Mouse (Mus musculus) hindbrain, embryonic 15.5 days (tissue): Measurements from ENCODE around the gene Sh2d4b. TPM values are rescaled to one million over a fixed set of nuclear protein-coding genes. Genes with fewer than 3 reads are reported as not detected.
A peak's percentile ranks its signal among the peaks of the same experiment; 100 is the strongest.

Experiments used
- ATAC-seq: fragments of 200-750 bp; cut with Nextera tagmentation; 2 replicates; pipeline ENCODE4 v1.8.0; 2017; ENCODE audit warnings: low read depth, moderate number of reproducible peaks, moderate TSS enrichment; ENCODE audit not compliant: low FRiP score
- H3K27ac ChIP-seq: fragments of 300-500 bp; sonication (generic); replicated peaks from 2 replicates; pipeline ENCODE4 v1.5.1; 2015; ENCODE audit warnings: mild to moderate bottlenecking, inconsistent platforms
- H3K27me3 ChIP-seq: fragments of 300-500 bp; sonication (generic); 2 replicates; pipeline ENCODE4 v1.6.1; 2015; ENCODE audit warnings: control low read depth, inconsistent platforms
- H3K36me3 ChIP-seq: fragments of 300-500 bp; sonication (generic); 2 replicates; pipeline ENCODE4 v1.6.1; 2015; ENCODE audit warnings: control low read depth, inconsistent platforms
- H3K4me1 ChIP-seq: fragments of 300-500 bp; sonication (generic); replicated peaks from 2 replicates; pipeline ENCODE4 v1.6.1; 2015; ENCODE audit warnings: control low read depth, inconsistent platforms
- H3K4me2 ChIP-seq: fragments of 300-500 bp; sonication (generic); 2 replicates; pipeline ENCODE4 v1.6.1; 2015; ENCODE audit warnings: moderate library complexity, mild to moderate bottlenecking, inconsistent platforms
- H3K4me3 ChIP-seq: fragments of 300-500 bp; sonication (generic); 2 replicates; pipeline ENCODE4 v1.5.1; 2015; ENCODE audit warnings: mild to moderate bottlenecking, inconsistent platforms
- H3K9ac ChIP-seq: fragments of 300-500 bp; sonication (generic); 2 replicates; pipeline ENCODE4 v1.6.1; 2015; ENCODE audit warnings: inconsistent platforms
- H3K9me3 ChIP-seq: fragments of 300-500 bp; sonication (generic); 2 replicates; pipeline ENCODE4 v1.6.1; 2016; ENCODE audit warnings: control low read depth, inconsistent platforms
- WGBS: fragments of 180-500 bp; shearing (Covaris S2); methylation state at CpG from one replicate; pipeline ENCODE4 v1.1.7; 2015; 5-methylcytosine and 5-hydroxymethylcytosine counted together
- polyA plus RNA-seq: library from polyadenylated mRNA; unstranded; fragments of >200 nt; fragmentation: Nextera tagmentation; extraction: Ambion mirVana; gene quantifications from 2 replicates; pipeline ENCODE4 v1.2.1, GENCODE M21; 2015

Gene Sh2d4b
- polyA plus RNA-seq, result 0.56 and 1.2 TPM in 2 replicates

GRCm38 (mm10) chr14:40893196-40893595 lies at the start of gene Sh2d4b:
TSS of gene Sh2d4b (minus strand) at chr14:40893266.
- no peak within 1 kb of the TSS for H3K4me3 ChIP-seq
- H3K27me3 ChIP-seq, result no peaks in the 10 kb centered on the region
- no peak within 1 kb of the TSS for H3K27ac ChIP-seq
- peaks cover 9% of the 10 kb centered on the region for H3K4me1 ChIP-seq
- H3K9ac ChIP-seq, result no peak within 1 kb of the TSS
- H3K9me3 ChIP-seq, result no peaks in the 10 kb centered on the region
- WGBS, result 88% methylated on average over 3 of the region's 3 CpGs
- ATAC-seq, result no peak
- no peaks in the 10 kb centered on the region for H3K36me3 ChIP-seq
- no peak within 1 kb of the TSS for H3K4me2 ChIP-seq

- H3K4me1 ChIP-seq, result no peaks in the 10 kb centered on the region
- H3K4me2 ChIP-seq, result no peak overlapping the region
- ATAC-seq, result no peak
- H3K36me3 ChIP-seq, result no peaks in the 10 kb centered on the region
- H3K27ac ChIP-seq, result no peak overlapping the region
- no peaks in the 10 kb centered on the region for H3K9me3 ChIP-seq
- no peaks in the 10 kb centered on the region for H3K27me3 ChIP-seq
- 86% methylated on average over 2 of the region's 2 CpGs for WGBS
- H3K9ac ChIP-seq, result no peak overlapping the region
- H3K4me3 ChIP-seq, result no peak overlapping the region
These were observed 49.4 kb upstream of the Sh2d4b start for GRCm38 (mm10) chr14:40942429-40942828.

- no peak for ATAC-seq
- 0 out of 2 replicates have a peak, but pooled peaks cover 10% of the 10 kb centered on the region for H3K4me1 ChIP-seq
- WGBS, result 87% methylated on average over 11 of the region's 11 CpGs
- no peak overlapping the region for H3K4me2 ChIP-seq
- no peaks in the 10 kb centered on the region for H3K36me3 ChIP-seq
- H3K27me3 ChIP-seq, result no peaks in the 10 kb centered on the region
- no peak overlapping the region for H3K27ac ChIP-seq
- H3K4me3 ChIP-seq, result no peak overlapping the region
- no peaks in the 10 kb centered on the region for H3K9me3 ChIP-seq
- H3K9ac ChIP-seq, result no peak overlapping the region
These were observed 45.4 kb upstream of the Sh2d4b start for GRCm38 (mm10) chr14:40938380-40938987.

- 53% methylated on average over 4 of the region's 4 CpGs for WGBS
- H3K27me3 ChIP-seq, result no peaks in the 10 kb centered on the region
These were observed 44.0 kb upstream of the Sh2d4b start for GRCm38 (mm10) chr14:40937052-40937451.

GRCm38 (mm10) chr14:40935481-40935880 lies 42.4 kb upstream of the Sh2d4b start:
- ATAC-seq, result no peak
- H3K4me2 ChIP-seq, result no peak overlapping the region
- H3K36me3 ChIP-seq, result no peaks in the 10 kb centered on the region
- peaks cover 24% of the 10 kb centered on the region; the same call in 1 of the 2 replicates for H3K4me1 ChIP-seq
- no peak overlapping the region for H3K9ac ChIP-seq
- 84% methylated on average over 1 of the region's 1 CpGs for WGBS
- no peak overlapping the region for H3K4me3 ChIP-seq
- no peaks in the 10 kb centered on the region for H3K9me3 ChIP-seq
- H3K27me3 ChIP-seq, result no peaks in the 10 kb centered on the region
- H3K27ac ChIP-seq, result no peak overlapping the region

More at GRCm38 (mm10) chr14:40937052-40937451, 44.0 kb upstream of the Sh2d4b start:
- H3K9ac ChIP-seq, result no peak overlapping the region
- H3K4me3 ChIP-seq, result no peak overlapping the region
- no peaks in the 10 kb centered on the region for H3K36me3 ChIP-seq
- no peak for ATAC-seq
- no peak overlapping the region for H3K27ac ChIP-seq
- H3K4me1 ChIP-seq, result 0 out of 2 replicates have a peak, but pooled peaks cover 10% of the 10 kb centered on the region
- no peaks in the 10 kb centered on the region for H3K9me3 ChIP-seq
- no peak overlapping the region for H3K4me2 ChIP-seq

DNA sequence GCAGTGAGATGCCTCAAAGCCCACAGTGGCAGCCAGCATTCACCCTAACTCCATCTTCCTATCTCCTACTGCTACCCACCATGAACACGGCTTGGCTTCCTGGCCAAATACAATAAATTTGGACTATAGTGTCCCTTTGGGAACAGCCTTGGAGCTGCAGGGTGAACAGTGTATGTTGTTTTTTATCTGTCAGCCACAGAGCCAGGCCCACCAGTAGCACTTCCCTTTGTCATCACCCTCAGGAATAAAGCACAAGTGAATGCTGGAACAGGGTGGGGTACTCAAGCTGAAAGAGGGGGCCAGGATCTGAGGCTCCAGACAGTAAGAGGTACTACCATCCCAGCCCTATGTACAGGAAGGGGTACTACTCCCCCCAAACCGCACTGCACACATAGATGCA lies 42.0 kb upstream of the Sh2d4b start:
- H3K4me1 ChIP-seq, result peaks cover 27% of the 10 kb centered on the region; the same call in 1 of the 2 replicates
- H3K36me3 ChIP-seq, result no peaks in the 10 kb centered on the region
- no peak overlapping the region for H3K9ac ChIP-seq
- H3K27me3 ChIP-seq, result no peaks in the 10 kb centered on the region
- no peak overlapping the region for H3K27ac ChIP-seq
- no peaks in the 10 kb centered on the region for H3K9me3 ChIP-seq
- H3K4me2 ChIP-seq, result no peak overlapping the region
- no peak for ATAC-seq
- 79% methylated on average over 2 of the region's 2 CpGs for WGBS
- no peak overlapping the region for H3K4me3 ChIP-seq

DNA sequence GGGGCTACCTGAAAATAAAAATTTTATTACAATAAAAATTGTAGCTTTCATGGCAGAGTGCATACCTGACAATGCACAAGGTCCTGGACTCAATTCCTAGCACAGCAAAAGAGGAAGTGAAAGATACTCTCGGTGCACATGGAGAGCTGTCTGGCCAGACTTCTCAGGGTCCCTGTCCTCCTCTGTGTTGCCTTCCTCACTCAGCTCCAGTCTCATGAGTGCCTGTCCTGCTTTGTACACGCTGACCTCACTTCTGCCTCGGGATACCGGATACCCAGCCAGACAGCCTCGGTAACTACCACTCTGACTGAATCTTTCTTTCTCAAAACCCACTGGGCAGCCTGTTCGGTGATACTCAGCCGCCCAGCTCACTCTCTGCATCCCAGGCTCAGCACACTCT lies 40.3 kb upstream of the Sh2d4b start:
- no peak overlapping the region for H3K9ac ChIP-seq
- no peak overlapping the region for H3K27ac ChIP-seq
- H3K4me2 ChIP-seq, result no peak overlapping the region
- peaks cover 36% of the 10 kb centered on the region; the same call in 1 of the 2 replicates for H3K4me1 ChIP-seq
- WGBS, result 84% methylated on average over 7 of the region's 7 CpGs
- H3K36me3 ChIP-seq, result no peaks in the 10 kb centered on the region
- H3K9me3 ChIP-seq, result no peaks in the 10 kb centered on the region
- H3K4me3 ChIP-seq, result no peak overlapping the region
- no peaks in the 10 kb centered on the region for H3K27me3 ChIP-seq
- no peak for ATAC-seq

DNA sequence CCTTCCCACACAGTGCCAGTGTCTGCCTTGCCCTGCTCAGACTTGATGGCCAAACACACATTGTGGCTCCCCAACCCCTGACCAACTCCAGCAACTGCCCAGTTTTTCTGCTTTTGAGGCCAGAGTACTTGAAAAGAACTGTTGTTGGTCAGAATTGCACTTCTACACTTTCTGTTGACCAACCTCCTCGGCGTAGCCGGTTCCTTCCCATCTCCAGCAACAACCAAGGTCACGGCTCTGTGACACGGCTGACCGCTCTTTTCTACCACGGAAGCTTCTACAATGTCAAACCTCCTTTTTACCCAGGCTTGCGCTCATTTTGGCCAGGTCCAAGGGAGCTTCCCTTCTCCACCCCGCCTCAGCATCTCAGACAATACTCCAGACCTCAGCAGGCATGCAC lies 39.2 kb upstream of the Sh2d4b start:
- no peak for ATAC-seq
- Histone ChIP-seq H3K27me3 (no peaks in the 10 kb centered on the region), H3K9ac (no peak overlapping the region), H3K4me1 (peaks cover 36% of the 10 kb centered on the region; the same call in 1 of the 2 replicates), H3K4me2 (no peak overlapping the region), H3K9me3 (no peaks in the 10 kb centered on the region), H3K4me3 (no peak overlapping the region), H3K27ac (no peak overlapping the region), H3K36me3 (no peaks in the 10 kb centered on the region)
- 91% methylated on average over 9 of the region's 9 CpGs for WGBS

DNA sequence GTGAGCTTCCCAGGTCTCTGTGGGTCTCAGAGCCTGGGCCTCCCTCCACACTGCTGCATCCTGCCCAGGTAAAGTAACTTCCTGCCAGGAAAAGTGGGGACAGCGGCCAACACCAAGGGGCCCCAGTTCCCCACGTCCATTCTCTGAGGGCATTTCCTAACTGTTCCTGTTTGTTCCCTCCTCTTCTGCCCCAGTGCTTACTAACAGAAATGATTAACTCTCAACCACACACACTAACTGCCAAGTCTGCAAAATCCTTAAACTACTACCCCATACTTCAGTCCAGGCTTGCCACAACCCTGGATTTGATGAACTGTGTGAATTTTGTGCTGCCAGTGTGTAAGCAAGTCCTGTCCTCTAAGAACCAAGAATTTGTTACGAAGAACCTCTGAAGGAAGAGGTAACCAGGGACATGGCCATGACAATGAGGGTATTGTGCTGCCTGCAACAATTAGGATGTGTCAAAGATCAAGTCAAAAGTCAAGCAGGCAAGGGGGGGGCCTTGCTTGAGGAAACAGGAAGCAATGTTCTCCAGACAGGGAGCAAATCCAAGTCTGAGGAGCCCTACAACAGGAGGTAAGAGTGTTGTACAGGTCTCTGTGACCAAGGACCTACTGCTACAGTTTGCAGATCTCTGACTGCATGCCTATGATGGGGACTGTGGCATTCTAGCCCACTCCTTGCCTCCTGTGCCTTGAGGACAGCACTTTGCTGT lies 38.2 kb upstream of the Sh2d4b start:
- Histone ChIP-seq H3K9ac (no peak overlapping the region), H3K4me2 (no peak overlapping the region), H3K36me3 (no peaks in the 10 kb centered on the region), H3K9me3 (no peaks in the 10 kb centered on the region), H3K4me1 (peaks cover 36% of the 10 kb centered on the region; the same call in 1 of the 2 replicates), H3K27me3 (no peaks in the 10 kb centered on the region), H3K27ac (no peak overlapping the region; the same call in 1 of the 2 replicates), H3K4me3 (no peak overlapping the region)
- 53% methylated on average over 3 of the region's 3 CpGs for WGBS
- no peak for ATAC-seq

DNA sequence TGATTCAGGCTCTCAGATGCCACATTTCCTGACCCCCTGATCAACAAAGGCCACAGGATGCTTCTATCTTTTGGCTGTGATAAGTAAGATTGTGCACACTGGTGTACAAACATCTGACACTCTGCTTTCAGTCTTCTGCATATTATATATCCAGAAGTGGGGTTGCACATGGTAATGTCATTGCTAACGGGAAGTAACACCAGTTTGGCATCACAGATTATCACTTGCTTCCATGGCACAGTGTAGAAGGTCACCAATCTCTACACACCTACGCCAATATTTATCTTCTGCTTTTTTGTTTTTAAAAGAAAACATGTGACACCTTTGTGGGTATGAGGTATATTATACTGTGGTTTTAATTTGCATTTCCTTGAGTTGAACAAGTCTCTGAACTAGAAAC lies 36.9 kb upstream of the Sh2d4b start:
- 93% methylated on average over 2 of the region's 2 CpGs for WGBS
- no peak overlapping the region for H3K4me2 ChIP-seq
- H3K4me3 ChIP-seq, result no peak overlapping the region
- H3K4me1 ChIP-seq, result peaks cover 31% of the 10 kb centered on the region; the same call in 1 of the 2 replicates
- no peak overlapping the region for H3K9ac ChIP-seq
- no peaks in the 10 kb centered on the region for H3K9me3 ChIP-seq
- H3K27ac ChIP-seq, result no peak overlapping the region
- no peaks in the 10 kb centered on the region for H3K36me3 ChIP-seq
- no peaks in the 10 kb centered on the region for H3K27me3 ChIP-seq
- no peak for ATAC-seq

DNA sequence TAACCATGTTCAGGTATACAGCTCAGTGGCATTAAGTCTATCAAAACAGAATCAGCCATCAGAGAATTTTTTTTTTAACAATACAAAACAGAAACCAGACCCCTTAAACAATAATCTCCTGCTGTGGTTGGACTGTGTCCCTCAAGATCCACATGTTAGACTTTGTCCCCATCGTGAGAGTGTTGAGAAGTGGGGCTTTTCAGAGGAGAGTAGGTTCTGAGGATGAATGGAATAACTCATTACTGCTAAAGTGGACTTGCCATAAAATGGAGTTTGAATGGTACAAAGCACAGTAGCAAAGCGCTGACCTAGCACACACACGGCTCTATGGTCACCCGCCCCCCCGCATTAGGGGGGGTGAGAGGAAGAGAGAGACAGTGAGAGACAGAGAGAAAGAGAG lies 35.8 kb upstream of the Sh2d4b start:
- no peak for ATAC-seq
- no peak overlapping the region for H3K9ac ChIP-seq
- WGBS, result 77% methylated on average over 5 of the region's 5 CpGs
- no peak overlapping the region for H3K4me2 ChIP-seq
- no peak overlapping the region for H3K27ac ChIP-seq
- H3K4me3 ChIP-seq, result no peak overlapping the region
- H3K27me3 ChIP-seq, result no peaks in the 10 kb centered on the region
- peaks cover 30% of the 10 kb centered on the region; the same call in 1 of the 2 replicates for H3K4me1 ChIP-seq
- H3K36me3 ChIP-seq, result no peaks in the 10 kb centered on the region
- H3K9me3 ChIP-seq, result no peaks in the 10 kb centered on the region

GRCm38 (mm10) chr14:40927041-40927440 lies 34.0 kb upstream of the Sh2d4b start:
- 0 out of 2 replicates have a peak, but pooled peaks have one; percentile 32 for ATAC-seq
- peaks cover 26% of the 10 kb centered on the region; the same call in 1 of the 2 replicates for H3K4me1 ChIP-seq
- H3K9ac ChIP-seq, result no peak overlapping the region
- no peak overlapping the region for H3K4me3 ChIP-seq
- WGBS, result 79% methylated on average over 2 of the region's 2 CpGs
- no peak overlapping the region for H3K4me2 ChIP-seq
- H3K27me3 ChIP-seq, result no peaks in the 10 kb centered on the region
- H3K27ac ChIP-seq, result no peak overlapping the region
- no peaks in the 10 kb centered on the region for H3K9me3 ChIP-seq
- H3K36me3 ChIP-seq, result no peaks in the 10 kb centered on the region
